Mouse (Mus musculus) skeletal muscle tissue, adult 2 months (tissue): ENCODE data around the gene Wdr35.
A peak's percentile ranks its signal among the peaks of the same experiment; 100 is the strongest.
"Not testable (repeated sequence)": the region's sequence is repeated elsewhere in the genome, so short reads cannot be mapped to it uniquely, and the experiment has no call there.

Experiments
- DNase-seq: peaks from one replicate; pipeline ENCODE4 v3.0.0-alpha.2; 2012; ENCODE audit warnings: low read depth, low spot score

The Wdr35 gene

DNA sequence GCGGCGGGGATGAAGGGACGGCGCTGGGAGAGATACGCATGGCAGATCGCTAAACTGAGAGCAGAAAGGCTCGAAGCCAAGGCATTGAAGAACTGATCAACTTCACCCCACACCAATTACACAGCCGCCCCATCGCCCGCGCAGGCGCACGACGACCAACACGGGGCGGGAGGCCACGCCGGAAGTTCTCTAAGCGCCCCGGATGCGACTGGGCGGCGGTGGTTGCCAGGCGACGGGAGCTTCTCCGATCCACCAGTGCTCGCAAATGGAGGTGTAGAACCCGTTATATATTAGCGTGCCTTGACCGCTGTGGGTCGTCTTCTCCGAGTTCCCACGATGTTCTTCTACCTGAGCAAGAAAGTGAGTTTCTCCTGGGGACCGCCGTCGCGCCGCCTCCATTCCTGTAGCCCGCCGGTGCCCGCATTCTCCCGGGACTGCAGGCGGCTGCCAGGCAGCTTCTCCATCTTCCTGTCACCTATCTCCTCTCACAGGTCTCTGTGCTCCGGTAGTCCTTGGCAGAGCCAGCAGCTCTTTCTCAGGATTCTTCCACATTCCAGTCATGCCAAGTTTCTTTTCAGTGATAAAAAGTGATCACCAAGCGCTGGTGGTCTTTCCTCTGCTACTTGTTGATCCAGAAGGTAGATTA, at the start of gene Wdr35:
Wdr35 (plus strand) TSS at position 73 of the 646 bp plus-strand sequence.
- DNase-seq: peak; percentile 81

DNA sequence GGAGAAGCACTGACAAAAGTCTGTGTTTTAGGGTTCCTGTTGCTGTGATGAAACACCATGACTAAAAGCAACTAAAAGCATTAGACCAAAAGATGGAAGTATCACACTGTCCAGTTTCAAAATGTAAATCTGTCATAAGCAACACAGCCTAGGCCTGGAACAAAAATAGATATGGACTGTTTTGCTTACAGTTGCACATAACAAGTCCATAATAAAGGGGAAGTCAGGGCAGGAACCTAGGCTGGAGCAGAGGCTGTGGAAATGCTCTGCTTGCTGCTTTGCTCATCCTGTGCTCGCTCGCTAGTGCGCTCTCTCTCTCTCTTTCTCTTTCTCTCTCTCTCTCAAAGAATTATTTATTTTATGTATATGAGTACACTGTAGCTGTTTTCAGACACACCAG, 46.0 kb upstream of the Wdr35 start:
- peak; percentile 42 for DNase-seq

DNA sequence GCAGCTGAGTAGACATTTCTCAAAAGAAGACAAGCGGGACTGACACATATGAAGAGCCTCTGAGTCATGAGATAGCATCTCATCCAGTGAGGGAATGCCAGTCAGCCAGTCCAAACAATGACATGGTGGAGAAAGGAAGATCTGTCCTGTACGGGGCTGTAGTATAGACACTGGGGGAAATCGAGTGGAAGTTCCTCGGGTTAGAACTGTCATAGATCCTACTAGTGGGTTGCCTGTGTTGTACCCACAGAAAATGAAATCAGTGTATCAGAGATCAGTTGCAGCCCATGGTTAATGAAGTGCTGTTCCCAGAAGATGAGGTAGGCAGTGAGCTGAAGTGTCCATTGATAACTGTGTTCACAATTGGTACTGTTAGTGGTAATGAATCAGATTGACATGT, 44.9 kb upstream of the Wdr35 start:
- DNase-seq: no peak

- no peak for DNase-seq
Observed at GRCm38 (mm10) chr12:8931083-8931482, 42.6 kb upstream of the Wdr35 start.

DNA sequence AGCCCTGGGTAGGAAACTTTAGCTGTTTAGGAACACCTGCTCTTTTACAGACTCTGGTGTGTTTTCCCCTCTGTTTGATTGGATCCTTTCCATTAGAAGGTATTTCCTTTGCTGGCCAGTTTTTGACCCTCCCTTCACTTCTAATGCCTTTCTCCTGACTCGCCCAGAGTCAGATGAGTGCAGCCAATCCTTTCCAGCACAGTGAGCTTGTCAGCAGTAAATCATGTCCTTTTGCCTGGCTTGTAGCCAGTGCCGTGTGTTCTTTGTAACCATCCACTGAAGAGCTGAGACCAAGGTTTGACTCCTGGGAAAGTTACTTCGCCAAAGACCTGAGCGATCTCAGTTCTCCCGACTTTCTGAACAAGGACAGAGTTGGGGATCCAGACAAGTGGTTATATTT, 38.3 kb upstream of the Wdr35 start:
- peak; percentile 65 for DNase-seq

DNA sequence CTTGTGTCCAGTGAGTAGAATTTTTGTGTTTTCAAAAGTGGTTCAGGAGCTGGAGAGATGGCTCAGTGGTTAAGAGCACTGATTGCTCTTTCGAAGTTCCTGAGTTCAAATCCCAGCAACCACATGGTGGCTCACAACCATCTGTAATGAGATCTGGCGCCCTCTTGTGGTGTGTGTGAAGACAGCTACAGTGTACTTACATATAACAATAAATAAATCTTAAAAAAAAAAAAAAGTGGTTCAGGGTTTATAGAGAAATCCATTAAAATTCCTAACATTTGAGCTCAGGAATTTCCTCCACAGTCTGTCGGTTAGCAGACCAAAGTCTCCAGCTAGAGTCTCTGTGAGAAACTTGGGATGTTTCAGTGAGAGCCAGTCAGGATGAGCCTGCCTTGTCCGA, 37.5 kb upstream of the Wdr35 start:
- not testable (repeated sequence) for DNase-seq

GRCm38 (mm10) chr12:8939490-8939889, 34.2 kb upstream of the Wdr35 start:
- DNase-seq: no peak

- DNase-seq: no peak
Observed at GRCm38 (mm10) chr12:8940011-8941005, 33.4 kb upstream of the Wdr35 start.

DNA sequence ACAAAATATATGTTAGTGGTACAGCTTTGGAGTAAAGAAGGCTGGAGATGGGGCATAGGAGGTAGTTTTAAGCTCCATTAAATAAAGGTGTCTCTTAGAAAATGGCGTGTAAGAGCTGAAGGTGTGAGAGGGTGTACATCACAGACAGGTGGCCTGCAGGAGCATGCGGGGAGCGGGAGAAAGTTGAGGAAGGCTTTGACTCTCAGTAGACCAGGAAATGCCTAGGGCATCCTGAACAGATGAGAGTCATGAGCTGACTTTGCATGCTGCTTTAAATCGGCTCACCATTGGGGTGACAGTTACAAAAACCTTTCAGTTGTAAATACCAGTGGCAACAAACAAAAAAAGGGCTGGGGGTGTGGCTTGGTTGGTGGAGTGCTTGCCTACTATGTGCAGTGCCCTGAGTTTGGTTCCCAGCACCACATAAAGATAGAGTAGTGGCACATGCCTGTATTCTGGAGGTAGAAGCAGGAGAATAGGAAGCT, 32.5 kb upstream of the Wdr35 start:
- DNase-seq: no peak

- DNase-seq: no peak
Observed at GRCm38 (mm10) chr12:8941699-8942392, 31.8 kb upstream of the Wdr35 start.

DNA sequence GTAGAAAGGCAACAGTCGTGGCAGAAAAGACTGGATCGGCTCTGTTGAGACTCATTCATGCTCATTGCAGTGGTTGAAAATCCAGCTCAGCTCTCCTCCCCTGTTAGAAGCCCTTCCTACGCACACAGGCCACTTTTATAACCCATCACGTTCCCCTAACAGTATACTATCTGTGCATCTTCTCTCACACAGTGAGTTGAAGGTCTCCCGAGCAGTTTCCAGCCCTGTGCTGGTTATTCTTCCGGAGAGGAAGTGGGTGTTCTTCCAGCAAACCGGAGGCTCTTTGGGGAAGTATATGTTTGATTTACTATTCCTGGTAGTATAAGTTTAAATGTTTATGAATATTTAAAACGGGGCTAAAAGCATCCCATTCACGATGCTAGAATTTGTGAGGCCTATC, 26.5 kb upstream of the Wdr35 start:
- no peak for DNase-seq

DNA sequence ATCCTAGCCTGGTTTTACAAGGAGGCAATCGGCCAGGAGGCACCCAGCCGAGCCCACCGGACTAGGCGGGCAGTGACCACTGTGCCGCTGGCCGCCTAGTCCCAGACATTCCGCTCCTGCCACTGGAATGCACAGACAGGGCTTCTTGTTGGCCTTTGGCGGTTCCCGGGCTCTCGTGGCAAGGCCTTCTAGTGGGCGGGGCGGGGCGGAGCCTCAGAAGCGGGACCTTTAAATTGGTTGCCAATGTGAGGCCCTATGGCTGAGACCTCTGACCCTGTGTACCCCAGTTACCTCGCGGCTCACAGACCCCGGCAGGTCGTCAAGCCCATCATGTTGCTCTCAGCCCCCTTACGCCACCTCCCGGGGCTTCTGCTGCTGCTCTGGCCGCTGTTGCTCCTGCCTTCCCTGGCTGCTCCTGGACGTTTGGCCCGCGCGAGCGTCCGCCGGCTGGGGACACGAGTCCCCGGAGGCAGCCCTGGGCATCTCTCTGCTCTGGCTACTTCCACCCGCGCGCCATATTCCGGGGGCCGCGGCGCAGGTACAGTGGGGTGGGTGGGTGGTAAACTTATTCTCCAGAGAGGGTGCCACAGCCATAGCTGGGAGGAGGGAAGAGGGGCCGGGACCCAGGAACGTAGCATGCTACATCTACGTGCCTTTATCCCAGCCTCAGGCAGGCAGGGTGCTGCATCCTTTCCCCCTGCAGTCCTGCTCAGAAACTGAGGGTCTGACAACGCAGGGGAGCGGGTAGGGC, 25.8 kb upstream of the Wdr35 start, which contains the start of gene Matn3:
Matn3 (plus strand) TSS at position 216 of the 751 bp plus-strand sequence.
- DNase-seq: peak; percentile 30

GRCm38 (mm10) chr12:8953136-8953535, 20.6 kb upstream of the Wdr35 start:
- no peak for DNase-seq

DNA sequence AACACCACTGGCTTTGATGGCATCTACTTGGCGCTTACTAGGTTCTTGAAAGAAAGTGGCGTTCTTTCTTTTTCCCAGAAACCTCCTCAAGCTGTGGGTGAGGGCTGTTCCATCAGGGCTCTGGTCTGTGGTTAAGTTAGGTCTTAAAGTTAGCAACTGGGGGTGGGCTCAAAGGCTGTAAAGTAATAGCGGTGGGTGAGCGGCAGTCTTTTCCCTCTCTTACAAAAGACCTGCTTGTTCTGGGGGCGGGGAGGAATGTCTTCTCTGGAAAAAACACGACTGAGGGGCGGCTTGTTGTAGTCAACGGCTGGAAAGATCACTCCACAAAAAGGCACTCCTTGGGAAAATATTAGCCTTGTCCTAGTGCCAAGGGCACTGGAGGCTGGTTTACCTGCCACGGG, 19.5 kb upstream of the Wdr35 start:
- no peak for DNase-seq

DNA sequence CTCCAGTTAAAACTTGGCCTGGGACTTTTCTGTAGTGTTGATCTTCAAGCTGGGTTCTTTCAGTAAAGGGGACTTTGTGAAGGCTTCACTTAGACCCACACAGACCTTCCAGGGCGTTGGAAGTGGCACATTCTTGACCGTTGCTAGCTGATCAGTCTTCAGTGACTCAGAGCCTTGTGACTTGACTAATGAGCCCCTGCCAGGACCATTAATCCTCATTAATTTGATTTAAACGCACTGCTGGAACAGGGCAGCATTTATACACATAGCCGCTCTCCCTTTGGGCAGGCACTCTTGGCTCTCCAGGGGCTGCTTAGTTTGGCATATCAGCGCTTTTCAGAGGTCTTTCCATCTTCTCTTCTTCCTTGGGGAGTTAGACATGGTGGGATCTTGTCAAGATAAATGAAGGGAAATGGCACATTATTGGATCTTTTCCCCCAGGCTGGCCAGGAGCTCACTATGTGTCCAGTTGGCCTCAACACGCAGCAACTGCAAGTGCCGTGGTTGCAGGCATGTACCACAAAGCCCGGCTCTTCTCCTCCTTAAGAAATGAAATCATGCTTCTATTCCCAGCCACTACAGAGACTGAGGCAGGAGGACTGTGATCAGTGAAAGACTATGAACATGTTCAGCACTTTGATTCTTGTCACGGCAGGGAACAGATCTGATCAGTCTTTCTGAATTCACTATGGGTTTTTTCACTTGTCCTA, 11.9 kb upstream of the Wdr35 start:
- no peak for DNase-seq

GRCm38 (mm10) chr12:8969828-8970227, 3.9 kb upstream of the Wdr35 start:
- peak; percentile 96 for DNase-seq

GRCm38 (mm10) chr12:8975076-8975475, 1.4 kb downstream of the Wdr35 start:
- no peak for DNase-seq

DNA sequence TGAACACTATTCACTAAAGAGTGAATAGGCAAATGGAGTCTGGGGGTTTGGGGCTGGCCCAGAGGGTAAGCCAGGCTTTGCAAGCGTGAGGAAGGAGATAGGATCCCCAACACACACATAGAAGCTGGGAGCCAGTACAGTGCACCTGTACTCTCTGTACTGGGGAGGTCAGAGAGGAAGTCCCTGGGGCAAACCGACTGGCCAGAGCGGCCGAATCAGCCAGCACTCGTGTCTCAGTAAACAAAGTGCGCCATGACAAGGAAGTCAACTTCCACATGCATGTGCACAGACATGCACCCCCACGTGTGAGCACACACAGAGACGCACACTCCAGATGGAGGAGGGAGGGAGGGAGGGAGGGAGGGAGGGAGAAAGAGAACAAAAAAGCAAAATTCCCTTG, 19.5 kb downstream of the Wdr35 start:
- no peak for DNase-seq

DNA sequence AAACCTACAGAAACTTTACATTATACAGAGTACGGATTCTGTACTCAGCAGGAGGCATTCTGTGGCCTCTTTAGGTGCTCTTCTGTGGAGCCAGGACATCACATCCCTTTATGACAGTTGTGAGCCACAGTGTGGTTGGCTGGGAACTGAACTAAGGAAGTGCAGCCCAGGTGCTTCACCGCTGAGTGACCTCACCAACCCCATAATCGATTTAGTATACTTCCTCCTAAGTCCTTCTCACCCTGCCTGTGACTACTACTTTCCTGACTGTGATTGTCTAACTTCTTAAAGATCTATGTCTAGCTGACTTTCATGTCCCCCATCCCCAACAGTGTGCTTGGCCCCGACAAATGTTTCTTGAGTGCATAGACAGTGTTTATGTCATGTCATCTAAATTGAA, 24.6 kb downstream of the Wdr35 start:
- DNase-seq: no peak

- peak; percentile 74 for DNase-seq
Observed at GRCm38 (mm10) chr12:9002038-9002648, 28.5 kb downstream of the Wdr35 start.
